Mouse (Mus musculus) ES-Bruce4 (cell line): Measurements from ENCODE around the gene Lcn8. TPM values are rescaled to one million over a fixed set of nuclear protein-coding genes. Genes with fewer than 3 reads are reported as not detected.

Experiments used
- H3K27ac ChIP-seq: 2 replicates; pipeline ENCODE4 v1.5.1; 2012; ENCODE audit warnings: low read length, inconsistent platforms; ENCODE audit not compliant: insufficient read depth
- H3K27me3 ChIP-seq: 2 replicates; pipeline ENCODE4 v1.6.1; 2012; ENCODE audit warnings: mild to moderate bottlenecking, low read length, inconsistent platforms; ENCODE audit not compliant: control insufficient read depth, poor library complexity, insufficient read depth, severe bottlenecking
- H3K36me3 ChIP-seq: 2 replicates; pipeline ENCODE4 v1.6.1; 2012; ENCODE audit warnings: inconsistent platforms, mild to moderate bottlenecking, low read length, moderate library complexity; ENCODE audit not compliant: control insufficient read depth, poor library complexity, insufficient read depth, severe bottlenecking
- H3K4me1 ChIP-seq: one replicate; pipeline ENCODE4 v1.8.1; 2011; ENCODE audit warnings: low read length; ENCODE audit not compliant: control insufficient read depth, insufficient read depth
- H3K4me3 ChIP-seq: 2 replicates; pipeline ENCODE4 v1.5.1; 2011; ENCODE audit warnings: low read depth, mild to moderate bottlenecking, low read length
- H3K9ac ChIP-seq: 2 replicates; pipeline ENCODE4 v1.6.1; 2012; ENCODE audit warnings: low read depth, mild to moderate bottlenecking, inconsistent platforms; ENCODE audit not compliant: poor library complexity, severe bottlenecking
- H3K9me3 ChIP-seq: replicated peaks from 2 replicates; pipeline ENCODE4 v1.6.1; 2012; ENCODE audit warnings: mild to moderate bottlenecking, low read length, inconsistent platforms; ENCODE audit not compliant: control insufficient read depth, poor library complexity, insufficient read depth, severe bottlenecking
- CTCF ChIP-seq: IDR thresholded peaks from one replicate; pipeline ENCODE4 v1.8.1; 2011; ENCODE audit warnings: low read depth, low read length
- EP300 ChIP-seq: IDR thresholded peaks from 2 replicates; pipeline ENCODE4 v1.6.1; 2011; ENCODE audit warnings: low read depth, low read length; ENCODE audit not compliant: insufficient read depth
- POLR2A ChIP-seq: IDR thresholded peaks from one replicate; pipeline ENCODE4 v1.8.1; 2011; ENCODE audit warnings: low read length; ENCODE audit not compliant: insufficient read depth
- polyA plus RNA-seq: library from polyadenylated mRNA; stranded (reverse); fragments of >200 nt; gene quantifications from 2 replicates; pipeline ENCODE4 v1.2.4, GENCODE M21; 2011; ENCODE audit warnings: low read depth; ENCODE audit not compliant: missing spikeins, insufficient read depth, insufficient read length

Gene Lcn8
- polyA plus RNA-seq, 1 experiment = not detected

DNA sequence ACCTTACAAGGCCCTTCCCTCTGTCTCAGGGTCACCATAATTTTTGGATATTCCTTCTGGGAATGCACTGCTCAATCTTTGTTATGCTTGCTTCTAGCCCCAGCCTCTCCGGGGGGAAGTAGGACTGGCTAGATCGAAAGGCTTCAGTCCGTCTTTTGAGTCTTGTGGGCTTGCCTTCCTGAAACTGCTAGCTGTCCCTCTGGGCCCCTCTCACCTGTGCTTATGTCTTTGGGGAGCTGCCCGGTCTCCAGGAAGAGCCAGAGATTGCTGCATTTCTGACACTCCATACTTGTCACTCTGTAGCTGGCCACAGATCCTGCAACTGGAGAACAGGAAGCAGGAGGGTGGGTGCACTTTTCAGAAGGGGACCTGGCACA lies 32.1 kb upstream of the Lcn8 start:
- TF ChIP-seq EP300 = no peak
- TF ChIP-seq CTCF = no peak
- no peak for TF ChIP-seq POLR2A
- Histone ChIP-seq H3K27ac (no peak overlapping the region), H3K9me3 (no peaks in the 10 kb centered on the region), H3K27me3 (0 out of 2 replicates have a peak, but pooled peaks cover 1% of the 10 kb centered on the region), H3K4me3 (no peak overlapping the region), H3K9ac (no peak overlapping the region), H3K4me1 (no peaks in the 10 kb centered on the region), H3K36me3 (no peaks in the 10 kb centered on the region)

DNA sequence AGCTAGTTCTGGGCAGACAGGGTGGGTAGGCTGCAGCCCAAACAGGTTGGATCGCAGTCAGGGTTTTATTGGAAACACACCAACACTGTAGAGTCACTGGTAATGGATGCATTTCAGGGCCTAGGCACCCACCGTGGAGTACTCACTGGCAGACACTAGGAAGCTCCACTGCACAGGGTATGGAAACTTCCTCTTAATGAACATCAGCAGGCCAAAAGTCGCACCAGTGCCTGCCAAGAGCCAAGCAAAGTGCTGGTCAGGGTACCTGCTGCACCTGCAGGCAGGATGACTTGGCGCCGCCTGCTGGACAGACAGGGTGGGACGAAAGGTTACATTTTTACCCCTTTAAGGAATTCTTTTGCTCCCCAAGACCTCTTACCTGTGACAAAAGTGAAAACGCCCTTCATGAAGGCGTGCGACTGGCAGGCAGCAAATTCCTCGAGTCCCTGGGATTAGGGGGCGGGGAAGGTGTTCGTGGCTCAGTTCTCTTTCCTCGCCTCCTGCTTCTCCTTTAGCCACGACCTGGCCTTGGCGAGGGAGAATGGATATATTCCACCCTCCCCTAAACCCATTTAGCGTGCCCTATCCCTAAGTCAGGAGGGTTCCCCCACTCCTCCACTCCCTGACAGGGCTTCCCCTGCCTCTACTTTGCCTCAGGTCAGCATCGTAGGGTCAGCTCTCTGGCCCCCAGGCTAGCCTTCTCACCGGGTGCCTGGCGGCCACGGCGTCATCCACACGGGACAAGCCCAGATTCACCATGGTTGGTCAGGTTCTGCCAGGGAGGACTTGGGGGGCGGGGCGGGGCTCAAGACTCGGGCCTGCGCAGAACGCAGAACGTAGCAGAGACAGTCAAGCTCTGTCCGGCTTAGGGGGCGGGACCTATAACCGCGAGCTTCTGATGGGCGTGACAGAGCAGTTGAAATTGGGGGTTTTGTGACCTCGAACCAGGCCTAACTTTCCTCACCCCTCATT lies 31.4 kb upstream of the Lcn8 start, which contains the start of gene Tmem141:
Gene Tmem141 (minus strand): TSS at position 777 of the 972 bp plus-strand sequence.
- H3K4me3 ChIP-seq = peak within 1 kb of the TSS; percentile 86
- no peaks in the 10 kb centered on the region for H3K36me3 ChIP-seq
- peak within 1 kb of the TSS; percentile 42 for H3K9ac ChIP-seq
- TF ChIP-seq POLR2A (no peak), CTCF (peak; percentile 88)
- no peaks in the 10 kb centered on the region for H3K9me3 ChIP-seq
- no peaks in the 10 kb centered on the region for H3K4me1 ChIP-seq
- no peak within 1 kb of the TSS for H3K27ac ChIP-seq
- 0 out of 2 replicates have a peak, but pooled peaks cover 1% of the 10 kb centered on the region for H3K27me3 ChIP-seq

DNA sequence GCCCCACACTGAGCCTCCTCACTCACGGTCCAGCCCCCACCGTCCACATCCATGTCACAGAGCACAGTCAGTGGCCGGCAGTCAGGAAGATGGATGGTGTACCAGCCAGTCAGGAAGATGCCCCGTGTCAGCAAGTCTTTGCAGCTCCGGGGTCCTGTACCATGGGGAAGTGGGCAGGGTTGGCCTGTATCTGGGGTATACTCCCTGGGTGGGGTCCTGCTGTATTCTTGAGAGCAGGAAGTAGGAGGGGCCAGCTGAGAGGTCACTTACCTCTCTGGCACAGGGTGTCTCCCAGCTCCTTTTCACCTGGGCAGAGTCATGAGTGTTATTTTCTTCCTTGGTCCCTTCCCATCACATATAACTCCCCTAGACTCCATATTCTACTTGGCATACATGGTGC lies 26.9 kb upstream of the Lcn8 start:
- H3K27ac ChIP-seq = no peak overlapping the region
- no peaks in the 10 kb centered on the region for H3K27me3 ChIP-seq
- no peak overlapping the region for H3K4me3 ChIP-seq
- no peak overlapping the region for H3K9ac ChIP-seq
- TF ChIP-seq POLR2A (no peak), EP300 (no peak), CTCF (no peak)
- no peaks in the 10 kb centered on the region for H3K36me3 ChIP-seq
- H3K4me1 ChIP-seq = no peaks in the 10 kb centered on the region
- no peaks in the 10 kb centered on the region for H3K9me3 ChIP-seq

DNA sequence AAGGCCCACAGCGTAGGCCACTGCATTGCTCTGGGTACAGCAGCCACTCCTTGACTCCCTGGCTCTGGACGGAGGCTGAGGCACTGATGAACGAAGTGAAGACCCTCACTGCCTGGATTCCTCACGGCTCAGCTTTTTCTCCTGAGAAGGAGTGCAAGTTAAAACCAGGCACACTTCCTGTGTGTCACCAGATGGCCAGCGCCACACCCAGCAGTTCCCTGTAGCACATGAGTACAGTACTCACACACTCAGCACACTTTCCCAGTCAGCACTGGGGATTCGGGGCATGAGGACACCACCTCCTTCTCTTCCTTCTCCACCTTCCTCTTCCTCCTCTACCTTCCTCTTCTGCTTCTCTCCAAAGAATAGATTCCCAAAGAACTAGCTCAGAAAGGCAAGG lies 25.1 kb upstream of the Lcn8 start, which contains the start of gene Fcna:
Gene Fcna (minus strand): TSS at position 220 of the 400 bp plus-strand sequence.
- Histone ChIP-seq H3K4me1 (no peaks in the 10 kb centered on the region), H3K4me3 (no peak within 1 kb of the TSS), H3K36me3 (no peaks in the 10 kb centered on the region), H3K27me3 (no peaks in the 10 kb centered on the region), H3K27ac (no peak within 1 kb of the TSS), H3K9ac (no peak within 1 kb of the TSS), H3K9me3 (no peaks in the 10 kb centered on the region)
- TF ChIP-seq CTCF (no peak), POLR2A (no peak), EP300 (no peak)

DNA sequence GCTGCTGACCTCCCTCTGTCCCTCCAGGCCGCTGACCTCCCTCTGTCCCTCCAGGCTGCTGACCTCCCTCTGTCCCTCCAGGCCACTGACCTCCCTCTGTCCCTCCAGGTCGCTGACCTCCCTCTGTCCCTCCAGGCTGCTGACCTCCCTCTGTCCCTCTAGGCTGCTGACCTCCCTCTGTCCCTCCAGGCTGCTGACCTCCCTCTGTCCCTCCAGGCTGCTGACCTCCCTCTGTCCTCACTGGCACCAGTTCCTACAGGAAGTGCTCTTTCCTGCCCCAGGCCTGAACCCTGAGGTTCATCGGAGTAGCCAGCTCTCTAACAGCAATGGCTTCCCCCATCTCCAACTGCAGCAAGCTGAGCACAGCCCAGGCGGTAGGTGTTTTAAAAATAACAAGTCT lies 24.2 kb upstream of the Lcn8 start:
- TF ChIP-seq EP300 = no peak
- TF ChIP-seq CTCF = no peak
- no peak for TF ChIP-seq POLR2A
- Histone ChIP-seq H3K4me3 (no peak overlapping the region), H3K9me3 (no peaks in the 10 kb centered on the region), H3K9ac (no peak overlapping the region), H3K27me3 (no peaks in the 10 kb centered on the region), H3K4me1 (no peaks in the 10 kb centered on the region), H3K27ac (no peak overlapping the region), H3K36me3 (no peaks in the 10 kb centered on the region)

DNA sequence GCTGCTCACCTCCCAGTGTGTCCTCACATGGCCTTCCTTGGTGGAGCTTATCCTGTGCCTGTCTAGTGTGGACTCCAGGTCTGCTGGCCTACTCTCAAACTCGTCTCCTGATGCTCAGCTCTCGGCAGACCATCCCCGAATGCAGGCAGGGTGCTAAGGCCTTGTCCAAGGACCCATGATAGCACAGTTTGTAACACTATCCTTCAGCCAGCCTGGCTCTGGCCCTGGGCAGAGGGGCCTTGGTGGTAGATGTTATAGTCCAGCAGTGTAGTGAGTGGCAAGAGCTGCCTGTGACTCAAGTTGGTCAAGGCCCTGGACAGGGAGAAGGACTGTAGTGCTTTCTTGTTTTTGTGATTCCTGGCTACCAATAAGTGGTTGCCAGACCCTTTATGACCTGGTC lies 19.3 kb upstream of the Lcn8 start:
- Histone ChIP-seq H3K27me3 (no peaks in the 10 kb centered on the region), H3K27ac (no peak overlapping the region), H3K9ac (no peak overlapping the region), H3K4me3 (no peak overlapping the region), H3K9me3 (no peaks in the 10 kb centered on the region), H3K4me1 (no peaks in the 10 kb centered on the region), H3K36me3 (no peaks in the 10 kb centered on the region)
- no peak for TF ChIP-seq POLR2A
- no peak for TF ChIP-seq EP300
- no peak for TF ChIP-seq CTCF
